Mouse (Mus musculus) left cerebral cortex, postnatal 25 days (tissue): ENCODE results near the gene Mef2d. TPM values are rescaled to one million over a fixed set of nuclear protein-coding genes. Genes with fewer than 3 reads are reported as not detected.

ENCODE experiments used
- DNase-seq, 2 experiments: peaks; one replicate each; pipeline ENCODE4 v3.0.0; 2022; ENCODE audit warnings: low spot score in 2 of 2, mixed read lengths in 1 of 2
- intact Hi-C: fragments of 180-260 bp; cut with DNase I; formaldehyde crosslinking; loops from one replicate; pipeline ENCODE4 v1.15.1; 2025
- microRNA-seq, 2 experiments: library from miRNA; unstranded; fragments of <30 nt; microRNA quantifications; one replicate each; pipeline ENCODE4 v1.2.0; 2022
- total RNA-seq, 2 experiments: library from RNA; stranded (reverse); gene quantifications; 2 replicates each; pipeline ENCODE4 v1.2.3; 2021

Gene Mef2d
- total RNA-seq, 2 experiments from 2014 or later = 211 to 225 TPM

DNA sequence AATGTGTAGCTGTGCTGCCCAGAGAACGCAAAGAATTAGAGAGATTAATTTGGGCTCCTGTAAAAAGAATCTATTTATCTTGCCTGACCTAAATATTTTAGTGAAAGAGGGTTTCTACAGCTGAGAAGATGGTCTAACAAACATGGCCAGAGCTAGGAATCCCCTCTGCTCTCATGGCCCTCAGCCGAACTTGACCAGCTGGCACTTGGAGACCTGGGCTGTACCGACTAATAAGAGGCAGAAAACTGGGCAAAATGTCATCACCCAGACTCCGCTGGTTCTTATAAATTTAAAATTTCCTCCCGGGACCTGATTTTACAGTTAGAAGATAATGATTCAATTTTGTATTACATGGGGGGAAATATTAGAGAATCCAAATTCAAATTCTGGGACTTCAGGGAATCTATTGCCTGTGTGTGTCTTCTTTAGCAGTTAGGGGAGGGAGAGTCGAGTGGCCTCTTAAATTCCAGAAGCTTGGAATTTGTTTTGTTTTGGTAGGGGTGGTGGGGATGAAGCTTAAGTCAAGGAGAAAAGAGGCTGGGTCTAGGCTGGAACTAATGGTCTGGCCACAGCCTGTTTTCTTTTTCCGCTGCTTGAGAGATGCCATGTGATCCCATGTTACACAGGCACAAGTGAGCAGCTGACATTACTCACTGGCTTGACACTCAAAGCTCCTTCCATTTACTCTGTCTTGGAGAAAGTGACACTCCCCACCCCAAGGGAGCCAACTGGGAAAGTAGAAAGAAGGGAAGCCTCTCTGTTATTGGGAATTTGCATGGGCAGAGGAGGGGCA lies 74.6 kb downstream of the Mef2d start:
- DNase-seq = peak in 1 of 2 experiments; percentile 62
- intact Hi-C loops = no loop called here

GRCm38 (mm10) chr3:88217679-88218078 lies 75.5 kb downstream of the Mef2d start:
- intact Hi-C loops = no loop called here
- no peak for DNase-seq

GRCm38 (mm10) chr3:88219940-88220339 lies 77.8 kb downstream of the Mef2d start:
- intact Hi-C loops = loop anchor here (5.0 kb wide), 1 partner anchor 78 kb away; the partner anchor contains the start of gene Mef2d

GRCm38 (mm10) chr3:88220842-88221241 lies 78.7 kb downstream of the Mef2d start:
- intact Hi-C loops = loop anchor here (5.0 kb wide), 1 partner anchor 79 kb away; the partner anchor contains the start of gene Mef2d
- DNase-seq = peak in 1 of 2 experiments; percentile 44

More at GRCm38 (mm10) chr3:88219940-88220339, 77.8 kb downstream of the Mef2d start:
- peak in 1 of 2 experiments; percentile 39 for DNase-seq

Small RNA genes within 50 kb of the gene (microRNA-seq; reads per million reads assigned to microRNA genes)
- gene Gm25641 (0 to 0.25 reads per million in 2 experiments), gene Mir3093 (41.8 to 56.8 reads per million in 2 experiments), gene Mir9-1 (0 reads per million in 2 experiments)

Other genes with a start within 250 kb of the Mef2d start
- gene Hdgf, start 236.1 kb upstream of the Mef2d start, total RNA-seq = 100 to 1,000 TPM; 138 to 146 TPM
- gene Mrpl24, start 222.9 kb upstream of the Mef2d start, total RNA-seq = 10 to 100 TPM; 51.4 to 57.7 TPM
- gene Isg20l2, start 212.1 kb upstream of the Mef2d start, total RNA-seq = 10 to 100 TPM; 12.8 to 16.0 TPM
- gene Rrnad1, start 211.7 kb upstream of the Mef2d start, total RNA-seq = 10 to 100 TPM; 19.5 to 21.8 TPM
- gene Crabp2, start 193.7 kb upstream of the Mef2d start, total RNA-seq = 1 to 10 TPM; 3.9 to 5.7 TPM
- 1 to 10 TPM; 5.2 to 6.2 TPM for gene Nes, start 171.3 kb upstream of the Mef2d start, total RNA-seq
- gene Bcan, start 142.1 kb upstream of the Mef2d start, total RNA-seq = 100 to 1,000 TPM; 257 to 284 TPM
- gene Hapln2, start 114.8 kb upstream of the Mef2d start, total RNA-seq = 1 to 10 TPM; 7.4 to 9.6 TPM
- 10 to 100 TPM; 13.1 to 13.8 TPM for gene Gpatch4, start 99.3 kb upstream of the Mef2d start, total RNA-seq
- gene Naxe, start 83.9 kb upstream of the Mef2d start, total RNA-seq = 10 to 100 TPM; 66.6 to 74.9 TPM
- not detected for gene Ttc24, start 64.1 kb upstream of the Mef2d start, total RNA-seq
- gene Iqgap3, start 60.4 kb upstream of the Mef2d start, total RNA-seq = under 1 TPM; 0.21 to 0.44 TPM
- not detected for gene Rhbg, start 112.3 kb downstream of the Mef2d start, total RNA-seq
- gene Gm38392, start 144.8 kb downstream of the Mef2d start, total RNA-seq = under 1 TPM; 0.37 to 0.41 TPM
- gene Tsacc, start 154.6 kb downstream of the Mef2d start, total RNA-seq = 1 to 10 TPM; 3.5 to 3.7 TPM
- gene Cct3, start 154.7 kb downstream of the Mef2d start, total RNA-seq = 100 to 1,000 TPM; 179 to 187 TPM
- 10 to 100 TPM; 91.0 to 91.4 TPM for gene Glmp, start 182.7 kb downstream of the Mef2d start, total RNA-seq
- 1 to 10 TPM; 1.2 to 2.6 TPM for gene Tmem79, start 193.8 kb downstream of the Mef2d start, total RNA-seq
- gene Smg5, start 193.9 kb downstream of the Mef2d start, total RNA-seq = 10 to 100 TPM; 68.4 to 77.9 TPM
- 1 to 10 TPM; 4.9 to 5.2 TPM for gene Paqr6, start 222.2 kb downstream of the Mef2d start, total RNA-seq
- gene Bglap3, start 230.4 kb downstream of the Mef2d start, total RNA-seq = 1 to 10 TPM; 1.0 to 1.1 TPM
- gene Bglap2, start 236.3 kb downstream of the Mef2d start, total RNA-seq = not detected
- gene Bglap, start 242.1 kb downstream of the Mef2d start, total RNA-seq = 1 to 10 TPM in 1 of 2 experiments, under 1 TPM in 1; 0.96 to 4.2 TPM